Mouse (Mus musculus) frontal cortex, postnatal 10 days (tissue): ENCODE measurements at regions not wholly inside any gene's neighbourhood (a gene's known extent, or its start where the extent isn't known, plus 50 kb on each side); places are given as distances from the start of the nearest gene placed in this dataset.
"Not testable (repeated sequence)": the region's sequence is repeated elsewhere in the genome, so short reads cannot be mapped to it uniquely, and the experiment has no call there.

ENCODE experiments used
- DNase-seq, 2 experiments: peaks; one replicate each; pipeline ENCODE4 v3.0.0; 2022; ENCODE audit warnings: low spot score in 2 of 2, mixed read lengths in 1 of 2

DNA sequence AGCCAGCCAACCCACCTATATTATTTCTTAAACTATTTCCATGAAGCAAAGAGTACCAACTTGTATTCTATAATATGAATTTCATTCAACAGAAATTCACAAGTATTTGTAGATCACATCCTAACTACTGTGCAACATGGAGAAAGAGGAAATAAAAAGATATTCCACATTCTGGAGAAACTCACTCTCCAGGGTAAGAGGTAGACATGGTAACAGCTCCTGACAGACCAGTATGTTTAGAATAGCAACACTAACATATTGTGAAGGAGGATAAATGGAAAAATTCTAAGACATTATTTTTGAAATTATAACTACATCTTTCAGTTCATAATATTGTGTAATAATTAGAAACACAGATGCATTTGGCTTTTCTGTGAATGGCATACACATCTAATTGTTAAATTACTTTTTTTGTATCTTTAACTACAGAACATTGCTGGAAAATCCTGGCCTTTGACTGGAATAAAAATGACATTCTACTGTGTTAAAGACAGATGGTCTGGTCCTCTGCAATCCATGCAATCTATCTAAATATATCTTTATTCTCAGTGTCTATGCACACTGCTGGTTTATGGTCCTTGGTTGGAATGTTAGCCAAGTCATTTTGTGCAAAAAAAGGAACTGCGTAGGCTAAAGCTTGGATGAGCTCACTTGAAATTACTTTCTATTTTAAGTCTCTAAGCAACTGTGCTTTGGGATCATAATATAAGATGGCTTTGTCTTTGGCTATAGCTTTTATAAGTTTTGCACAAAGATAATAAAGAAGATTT lies 106.6 kb upstream of the Ctag2 start:
- DNase-seq: peak in 1 of 2 experiments; percentile 3

DNA sequence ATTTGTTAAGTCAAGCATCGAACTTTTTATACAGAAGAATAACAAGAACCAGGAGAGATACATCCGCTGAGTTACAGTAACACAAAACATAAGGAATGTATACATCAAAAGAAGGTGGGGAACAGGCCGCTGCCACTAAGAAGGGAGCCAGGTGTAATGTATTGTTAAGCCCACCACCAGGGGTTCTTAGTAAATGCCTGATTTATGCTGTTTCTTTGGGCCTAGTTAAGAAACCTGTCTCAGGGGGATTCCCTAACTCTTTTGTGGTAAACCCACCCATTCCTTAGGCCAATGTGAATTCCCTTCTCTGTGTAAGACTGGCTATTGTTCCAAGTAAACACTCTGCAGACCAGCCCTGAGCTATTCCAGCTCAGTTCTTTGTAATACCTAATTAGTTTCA lies 68.5 kb upstream of the Ctag2 start:
- DNase-seq: not testable (repeated sequence)
